Mouse (Mus musculus) testis, adult 10 weeks (tissue): Measurements from ENCODE around the gene Dip2a. TPM values are rescaled to one million over a fixed set of nuclear protein-coding genes. Genes with fewer than 3 reads are reported as not detected.

ENCODE experiments used
- polyA plus RNA-seq: library from polyadenylated mRNA; stranded (reverse); fragments of 350-450 nt; fragmentation: Illumina TruSeq; extraction: RNeasy Lipid Tissue Mini Kit (QIAGEN cat#74804); gene quantifications from one replicate; pipeline ENCODE4 v1.2.3, GENCODE M21; 2014; ENCODE audit warnings: low read depth, low replicate concordance

Dip2a gene
- 5.0 TPM for polyA plus RNA-seq

DNA sequence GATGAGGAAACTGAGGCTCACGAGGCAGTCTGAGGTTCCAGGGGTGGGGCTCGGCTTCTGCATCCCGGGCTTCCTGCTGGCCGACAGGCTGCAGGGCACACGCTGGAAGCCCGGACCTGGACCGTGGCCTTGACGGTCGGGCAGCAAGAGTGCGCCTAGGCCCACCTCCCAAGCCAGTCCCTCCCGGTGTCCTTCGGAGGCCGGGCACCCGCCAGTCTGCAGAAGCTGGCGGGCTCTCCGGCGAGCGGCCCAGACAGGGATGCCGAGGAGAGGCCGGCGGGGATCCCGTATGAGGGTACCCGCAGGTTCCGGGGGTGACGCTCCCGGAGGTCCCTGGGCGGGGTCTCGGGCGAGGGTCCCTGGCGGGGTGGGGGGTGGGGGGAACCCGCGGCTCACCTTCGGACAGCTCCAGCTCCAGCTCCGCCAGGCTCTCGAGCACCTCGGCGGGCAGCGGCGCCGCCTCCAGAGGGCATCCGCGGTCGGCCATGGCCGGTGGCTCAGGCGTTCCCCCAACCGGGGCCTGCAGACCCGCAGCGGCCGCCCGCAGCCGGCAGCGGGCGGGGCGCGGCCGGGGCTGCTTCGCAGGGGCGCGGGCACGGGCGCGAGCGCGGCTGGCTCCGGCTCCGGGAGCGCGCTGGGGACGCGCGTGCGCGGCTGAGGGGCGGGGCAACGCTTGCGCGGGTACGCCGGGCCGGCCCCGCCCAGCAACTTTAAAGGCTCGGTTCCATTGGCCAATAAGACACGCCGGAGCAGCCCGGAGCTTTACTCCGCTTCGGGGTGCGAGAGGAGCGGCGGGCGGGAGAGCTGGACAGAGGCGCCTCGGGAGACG is at the start of gene Dip2a:
Gene Dip2a, minus strand, starts transcription at position 581 of the 829 bp plus-strand sequence.

DNA sequence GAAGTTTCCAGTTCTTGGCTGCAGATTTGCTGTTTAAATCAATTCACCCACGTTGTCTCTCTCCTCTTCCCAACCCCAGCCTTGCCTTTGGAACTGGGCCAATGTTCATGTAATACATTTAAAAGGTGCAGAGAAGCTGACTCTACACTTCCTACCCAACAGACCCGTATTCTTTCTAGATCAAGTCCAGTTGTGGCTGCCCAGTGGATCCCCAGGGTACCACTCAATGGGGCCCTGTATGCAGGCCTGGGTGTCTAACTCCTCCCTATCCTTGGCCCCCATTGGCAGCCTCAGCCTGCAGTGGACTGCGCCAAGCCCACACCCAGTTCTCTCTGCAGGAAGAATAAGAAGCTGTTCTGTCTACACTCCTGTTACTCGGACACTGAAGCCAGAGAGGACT is 91.6 kb downstream of the Dip2a start, which contains the start of gene S100b:
Gene S100b, plus strand, starts transcription at position 318 of the 400 bp plus-strand sequence.

GRCm38 (mm10) chr10:76237341-76238225 is 107.5 kb downstream of the Dip2a start, which contains the start of gene Prmt2:
Gene Prmt2 (minus strand): TSS chr10:76237865.

Other genes with a start within 250 kb of the Dip2a start
- gene Slc5a4b, start 234.3 kb downstream of the Dip2a start, polyA plus RNA-seq: 2.6 TPM
- 0.35 TPM for gene Slc5a4a, start 197.8 kb downstream of the Dip2a start, polyA plus RNA-seq
- gene Prmt2, start 107.4 kb downstream of the Dip2a start, polyA plus RNA-seq: 0.60 TPM
- gene S100b, start 91.4 kb downstream of the Dip2a start, polyA plus RNA-seq: 0.36 TPM
- not detected for gene AC141477.1, start 95.2 kb upstream of the Dip2a start, polyA plus RNA-seq
- gene Pcnt, start 97.5 kb upstream of the Dip2a start, polyA plus RNA-seq: 30.6 TPM
- not detected for gene 2610028H24Rik, start 103.8 kb upstream of the Dip2a start, polyA plus RNA-seq
- 9.8 TPM for gene Mcm3ap, start 123.6 kb upstream of the Dip2a start, polyA plus RNA-seq
- 0.74 TPM for gene Ybey, start 123.8 kb upstream of the Dip2a start, polyA plus RNA-seq
- gene Lss, start 186.3 kb upstream of the Dip2a start, polyA plus RNA-seq: 4.6 TPM
- gene Spatc1l, start 217.0 kb upstream of the Dip2a start, polyA plus RNA-seq: 2.9 TPM
- gene Ftcd, start 230.4 kb upstream of the Dip2a start, polyA plus RNA-seq: not detected